Mouse (Mus musculus): ENCODE measurements around the gene Gm9887. TPM values are rescaled to one million over a fixed set of nuclear protein-coding genes. Genes with fewer than 3 reads are reported as not detected.
"Not testable (repeated sequence)": the region's sequence is repeated elsewhere in the genome, so short reads cannot be mapped to it uniquely, and the experiment has no call there.

The Gm9887 gene
- total RNA-seq, 2 experiments from 2014 or later, result 0.70 to 0.89 TPM

DNA sequence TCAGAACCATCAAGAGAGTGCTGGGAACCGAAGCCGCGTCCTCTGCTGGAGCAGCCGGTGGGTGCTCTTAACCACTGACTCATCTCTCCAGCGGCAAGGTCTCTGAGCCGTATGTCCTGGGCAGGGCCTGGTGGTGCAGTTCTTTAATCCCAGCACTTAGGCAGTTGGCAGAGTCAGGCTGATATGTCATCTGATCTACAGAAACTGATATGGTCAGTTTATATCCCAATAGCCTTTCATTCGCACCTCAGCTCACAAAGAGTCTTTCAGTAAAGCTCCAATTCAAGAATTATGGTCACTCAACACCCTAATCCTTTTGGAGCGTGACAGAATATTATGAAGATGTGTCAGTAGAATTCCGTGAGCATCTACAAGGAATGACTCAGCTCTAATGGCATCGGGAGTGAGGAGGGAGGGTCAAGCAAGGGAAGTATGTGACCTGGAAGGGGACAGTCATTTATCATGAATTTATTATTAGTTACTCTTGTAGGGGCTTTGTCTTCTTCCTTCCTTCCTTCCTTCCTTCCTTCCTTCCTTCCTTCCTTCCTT, 16.1 kb upstream of the Gm9887 start:
- no peak for DNase-seq (ENCODE audit: low spot score in 2 of 2)

DNA sequence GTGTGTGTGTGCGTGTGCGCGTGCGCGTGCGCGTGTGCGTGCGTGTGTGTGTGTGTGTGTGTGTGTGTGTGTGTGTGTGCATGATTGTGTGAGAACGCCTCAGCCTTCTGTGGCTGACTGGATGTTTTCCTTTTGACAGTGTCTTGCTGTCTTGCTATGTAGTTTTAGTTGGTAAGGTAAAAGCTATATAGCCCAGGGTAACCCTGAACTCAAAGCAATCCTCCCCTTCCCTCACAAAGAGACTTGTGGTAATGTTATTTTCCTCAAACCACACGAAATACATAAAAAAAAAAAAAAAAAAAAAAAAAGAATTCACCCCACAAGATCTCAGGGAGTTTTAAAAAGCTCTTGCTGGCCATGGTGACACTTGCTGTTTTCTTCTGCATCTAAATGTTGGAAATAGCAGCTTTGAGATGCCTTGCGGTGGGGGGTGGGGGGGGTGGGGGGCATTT, 14.0 kb upstream of the Gm9887 start:
- not testable (repeated sequence) for DNase-seq (ENCODE audit: low spot score in 2 of 2)

DNA sequence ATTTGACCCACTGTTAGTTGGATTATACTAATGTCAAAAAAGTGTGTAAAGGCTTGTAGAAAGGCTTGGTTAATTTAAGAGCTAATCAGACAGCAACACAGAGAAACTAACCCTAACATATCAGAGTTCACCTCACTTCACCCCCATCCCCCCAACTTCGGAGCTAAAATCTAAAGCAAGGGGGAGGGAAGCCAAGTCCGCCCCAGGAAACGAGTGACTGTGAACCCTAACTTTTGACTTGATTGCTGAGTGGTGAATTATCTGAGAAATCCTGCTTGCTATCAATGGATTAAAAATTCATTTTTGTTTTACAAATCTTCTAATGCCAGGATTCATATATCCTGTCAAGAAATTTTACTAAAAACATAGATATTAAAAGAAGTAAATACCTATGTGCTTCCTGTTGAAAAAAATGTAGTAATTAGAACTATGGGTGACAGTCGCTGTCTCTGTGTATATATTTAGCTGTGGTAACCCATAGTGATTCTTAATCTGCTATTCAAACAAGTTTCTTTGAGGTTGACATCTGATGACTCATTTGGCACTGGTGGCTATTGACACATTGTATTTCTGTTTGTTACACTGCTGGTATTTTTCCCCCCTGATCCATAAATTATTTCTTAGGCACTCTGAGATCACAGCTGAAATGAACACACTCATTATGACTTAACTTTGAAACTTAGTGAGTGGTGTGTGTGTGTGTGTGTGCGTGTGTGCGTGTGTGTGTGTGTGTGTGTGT, 13.5 kb upstream of the Gm9887 start:
- no peak for DNase-seq (ENCODE audit: low spot score in 2 of 2)

DNA sequence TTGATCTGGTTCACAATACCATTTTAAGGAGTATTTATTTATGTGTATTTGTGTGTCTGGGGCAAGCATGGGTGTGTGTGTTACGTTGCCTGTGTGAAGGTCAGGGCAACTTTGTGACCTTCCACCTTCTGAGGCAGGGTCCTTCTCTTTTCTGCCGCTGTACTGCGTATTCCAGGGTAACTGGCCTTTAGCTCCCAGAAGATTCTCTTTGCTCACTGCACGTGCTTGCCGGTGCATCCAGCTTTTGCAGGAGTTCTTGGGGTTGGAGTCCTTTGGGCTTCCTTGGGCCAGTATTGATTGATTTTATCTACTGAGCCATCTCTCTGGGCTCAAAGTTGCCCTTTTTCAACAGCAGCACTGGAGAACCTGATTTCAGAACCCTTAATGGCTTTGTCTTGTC, 12.3 kb upstream of the Gm9887 start:
- DNase-seq (ENCODE audit: low spot score in 2 of 2), result no peak

DNA sequence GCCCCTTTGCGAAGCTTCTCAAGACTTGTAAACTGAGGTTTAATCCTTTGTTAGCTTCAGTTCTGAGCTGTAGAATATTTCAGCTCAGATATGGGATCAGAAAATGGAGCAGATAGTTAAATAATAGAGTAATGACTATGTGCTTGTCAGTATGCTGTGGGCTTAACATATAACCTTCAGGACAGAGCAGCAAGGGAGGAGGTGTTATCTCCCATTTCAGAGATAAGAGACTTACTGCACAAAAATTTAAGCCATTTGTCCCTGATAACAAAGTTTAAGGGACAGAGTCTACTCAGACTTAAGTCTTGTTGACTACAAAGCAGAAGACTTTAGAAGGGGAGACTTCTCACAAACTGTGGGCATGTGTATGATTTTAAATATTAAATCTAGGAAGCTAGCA, 10.6 kb upstream of the Gm9887 start:
- DNase-seq (ENCODE audit: low spot score in 2 of 2), result no peak

DNA sequence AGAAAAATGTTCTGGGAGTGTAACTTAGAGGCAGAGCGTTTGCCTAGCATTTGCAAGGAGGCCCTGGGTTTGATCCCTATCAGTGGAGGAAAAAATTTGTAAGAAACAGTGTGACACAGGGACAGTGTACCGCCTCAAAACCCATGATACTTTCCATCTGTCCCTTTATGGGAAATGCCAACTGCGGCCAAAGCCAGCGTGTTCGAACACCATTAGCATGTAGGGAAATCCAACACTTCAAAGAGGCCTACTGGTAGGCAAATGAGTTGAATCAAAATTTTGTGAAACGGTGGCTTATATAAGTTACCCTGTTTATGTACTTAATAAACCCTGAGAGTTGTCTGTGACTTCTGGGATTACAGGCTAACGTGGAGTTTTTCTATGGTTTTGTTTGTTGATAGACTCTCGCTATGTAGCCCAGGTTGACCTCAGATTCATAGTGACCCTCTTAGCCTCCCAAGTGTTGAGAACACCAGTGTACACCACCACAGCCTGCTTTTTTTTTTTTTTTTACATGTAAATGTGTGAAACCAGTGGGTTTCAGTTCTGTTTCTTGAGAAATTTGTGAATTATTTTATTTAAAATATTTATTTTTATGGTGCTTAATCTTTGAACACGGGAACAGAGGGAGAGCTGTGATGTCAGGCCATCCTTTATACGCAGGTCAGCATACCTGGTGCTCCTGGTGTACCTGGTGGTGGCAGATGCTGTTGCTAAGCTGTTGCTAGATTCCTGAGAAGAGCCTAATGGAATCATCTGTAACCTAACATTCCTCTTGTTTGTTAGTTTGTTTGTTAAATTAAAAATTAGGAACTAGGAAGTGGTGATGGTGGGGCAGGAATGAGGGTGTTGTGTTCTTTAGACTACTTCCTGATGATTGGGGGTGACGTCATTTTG, 6.5 kb upstream of the Gm9887 start:
- no peak for DNase-seq (ENCODE audit: low spot score in 2 of 2)

DNA sequence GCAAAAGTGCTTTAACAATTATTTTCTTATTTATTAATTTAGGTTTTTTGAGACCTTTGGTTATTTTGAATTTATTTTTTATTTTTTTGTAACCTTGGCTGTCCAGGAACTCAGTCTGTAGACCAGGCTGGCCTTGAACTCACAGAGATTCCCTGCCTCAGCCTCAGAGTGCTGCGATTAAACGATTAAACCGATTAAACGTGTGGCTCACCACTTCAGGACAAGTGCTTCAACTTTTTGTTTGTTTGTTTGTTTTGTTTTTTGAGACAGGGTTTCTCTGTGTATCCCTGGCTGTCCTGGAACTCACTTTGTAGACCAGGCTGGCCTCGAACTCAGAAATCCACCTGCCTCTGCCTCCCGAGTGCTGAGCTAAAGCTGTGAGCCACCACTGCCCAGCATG, 5.4 kb upstream of the Gm9887 start:
- DNase-seq (ENCODE audit: low spot score in 2 of 2), result not testable (repeated sequence)

DNA sequence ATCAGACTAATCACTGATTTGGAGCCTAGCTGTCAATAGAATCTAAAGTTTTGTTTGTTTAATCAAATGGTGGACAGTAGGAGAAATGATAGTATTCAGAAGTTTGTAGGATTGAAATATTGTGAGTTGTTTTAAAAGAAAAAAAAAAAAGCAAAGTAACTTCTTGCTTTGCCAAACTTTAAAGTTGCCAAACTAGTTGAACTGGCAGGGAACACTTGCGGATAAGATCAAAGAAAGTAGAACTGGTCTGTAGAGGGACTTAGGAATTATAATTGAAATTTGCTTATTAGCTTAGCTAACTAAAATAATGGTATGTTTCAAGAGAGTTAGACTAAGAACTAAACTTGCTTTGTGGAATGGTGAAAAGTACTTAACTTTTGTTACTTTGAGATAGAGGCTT, 4.9 kb upstream of the Gm9887 start:
- no peak for DNase-seq (ENCODE audit: low spot score in 2 of 2)

DNA sequence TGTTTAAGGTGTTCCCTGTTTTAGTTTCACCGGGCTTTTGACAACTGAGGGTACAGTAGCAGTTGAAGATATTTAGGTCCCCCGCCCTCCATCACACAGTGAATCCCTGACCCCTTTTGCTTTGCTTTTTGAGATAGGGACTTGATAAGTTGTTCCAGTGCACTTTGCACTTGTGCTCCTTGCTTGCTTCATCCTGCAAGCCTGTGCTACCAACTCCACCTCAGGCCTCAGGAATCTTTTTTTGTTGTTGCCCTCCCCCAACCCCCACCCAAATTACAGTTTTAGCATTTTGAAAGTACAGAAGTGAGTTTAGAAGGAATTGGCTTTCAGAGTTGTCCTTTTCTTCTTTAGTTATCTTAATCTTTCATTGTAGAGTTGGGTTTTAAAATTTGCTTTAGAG, 3.9 kb upstream of the Gm9887 start:
- DNase-seq (ENCODE audit: low spot score in 2 of 2), result no peak

DNA sequence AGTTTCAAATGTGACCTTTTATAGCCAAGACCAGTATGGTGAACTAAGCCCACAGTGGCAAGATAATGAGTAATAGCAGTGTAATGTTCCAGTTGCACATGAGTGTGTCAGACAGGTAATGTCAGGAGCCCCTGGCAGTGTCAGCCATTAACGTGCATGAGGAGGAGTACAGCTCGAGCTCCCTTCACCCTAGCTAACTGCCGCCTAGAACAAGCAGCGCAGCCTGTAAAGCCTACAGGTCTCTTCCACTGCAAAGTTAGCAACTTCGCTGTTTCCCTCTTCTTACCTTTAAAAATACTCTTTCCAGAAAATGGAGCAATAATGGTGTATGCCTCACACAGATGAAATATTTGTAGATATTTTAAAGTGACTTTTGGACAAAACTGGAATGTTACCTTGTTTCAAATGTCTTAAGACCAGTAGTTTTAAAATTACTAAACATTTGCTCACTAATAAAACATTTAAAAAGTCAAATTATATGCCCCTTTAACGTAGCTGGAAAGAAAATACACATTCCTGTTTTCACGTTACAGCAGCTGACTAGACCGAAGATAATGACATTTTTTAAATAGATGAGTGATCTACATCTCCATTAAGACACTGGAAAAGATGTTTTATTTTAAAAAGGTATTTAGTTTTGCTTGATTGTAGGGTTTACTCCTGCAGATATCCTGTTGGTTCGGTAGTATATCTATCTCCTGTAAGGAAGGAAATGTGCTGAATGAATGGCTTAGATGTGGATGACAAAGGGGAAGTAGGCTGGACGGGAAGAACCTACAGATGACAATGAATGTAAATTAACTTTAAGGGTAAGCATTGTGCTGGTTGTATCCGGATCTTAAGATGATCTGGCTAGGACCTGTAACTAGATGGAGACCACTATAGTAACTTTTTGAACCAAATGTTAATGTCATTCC, 1.9 kb upstream of the Gm9887 start:
- DNase-seq (ENCODE audit: low spot score in 2 of 2), result peak in 1 of 2 experiments; percentile 27

DNA sequence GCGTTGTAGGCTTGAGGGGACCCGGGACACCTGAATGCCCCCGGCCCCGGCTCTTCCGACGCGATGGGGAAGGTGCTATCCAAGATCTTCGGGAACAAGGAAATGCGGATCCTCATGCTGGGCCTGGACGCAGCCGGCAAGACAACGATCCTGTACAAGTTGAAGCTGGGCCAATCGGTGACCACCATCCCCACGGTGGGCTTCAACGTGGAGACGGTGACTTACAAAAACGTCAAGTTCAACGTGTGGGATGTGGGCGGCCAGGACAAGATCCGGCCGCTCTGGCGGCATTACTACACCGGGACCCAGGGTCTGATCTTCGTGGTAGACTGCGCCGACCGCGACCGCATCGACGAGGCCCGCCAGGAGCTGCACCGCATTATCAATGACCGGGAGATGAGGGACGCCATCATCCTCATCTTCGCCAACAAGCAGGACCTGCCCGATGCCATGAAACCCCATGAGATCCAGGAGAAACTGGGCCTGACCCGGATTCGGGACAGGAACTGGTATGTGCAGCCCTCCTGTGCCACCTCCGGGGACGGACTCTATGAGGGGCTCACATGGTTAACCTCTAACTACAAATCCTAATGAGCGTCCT, 573 bp upstream of the Gm9887 start:
- peak in 1 of 2 experiments; percentile 35 for DNase-seq (ENCODE audit: low spot score in 2 of 2)

DNA sequence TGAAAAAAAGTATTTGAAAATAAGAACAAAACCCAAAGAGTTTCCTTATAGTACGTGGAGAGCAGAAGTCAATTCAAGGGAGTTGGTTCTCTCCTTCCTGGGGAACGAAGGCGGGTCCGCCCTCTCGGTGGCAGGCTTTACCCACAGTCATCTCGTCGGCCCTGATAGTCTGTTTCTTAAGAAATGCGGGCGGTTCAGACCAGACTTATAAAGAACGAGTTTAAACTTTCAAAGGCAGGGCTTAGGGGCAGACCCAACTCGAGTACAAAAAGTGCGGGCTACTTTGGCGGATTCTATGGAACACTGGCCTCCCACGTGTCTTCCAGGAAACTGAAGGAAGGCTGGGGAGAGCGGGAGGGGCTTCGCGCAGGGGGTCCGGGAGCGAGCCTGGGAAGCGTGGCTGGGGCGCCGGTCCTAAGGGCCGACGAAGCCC, 821 bp downstream of the Gm9887 start:
- DNase-seq (ENCODE audit: low spot score in 2 of 2), result no peak

DNA sequence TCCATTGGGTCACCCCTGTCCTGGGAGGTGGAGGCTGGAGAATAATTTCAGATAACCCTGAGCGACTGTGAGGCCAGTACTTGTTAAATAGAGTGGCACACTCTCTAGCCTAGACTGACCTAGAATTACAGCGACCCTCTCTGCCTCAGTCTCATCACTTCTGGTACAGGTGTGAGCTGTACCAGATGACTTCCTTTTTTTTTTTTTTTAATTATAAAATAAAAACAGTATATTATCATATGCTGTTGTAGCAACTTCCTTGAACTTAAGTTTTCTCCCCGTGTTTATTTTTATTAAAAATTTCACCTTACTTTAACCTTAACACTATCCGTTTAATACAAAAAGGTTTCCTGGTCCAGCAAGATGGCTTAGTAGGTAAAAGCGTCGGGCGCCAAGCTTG, 1.3 kb downstream of the Gm9887 start:
- no peak for DNase-seq (ENCODE audit: low spot score in 2 of 2)

DNA sequence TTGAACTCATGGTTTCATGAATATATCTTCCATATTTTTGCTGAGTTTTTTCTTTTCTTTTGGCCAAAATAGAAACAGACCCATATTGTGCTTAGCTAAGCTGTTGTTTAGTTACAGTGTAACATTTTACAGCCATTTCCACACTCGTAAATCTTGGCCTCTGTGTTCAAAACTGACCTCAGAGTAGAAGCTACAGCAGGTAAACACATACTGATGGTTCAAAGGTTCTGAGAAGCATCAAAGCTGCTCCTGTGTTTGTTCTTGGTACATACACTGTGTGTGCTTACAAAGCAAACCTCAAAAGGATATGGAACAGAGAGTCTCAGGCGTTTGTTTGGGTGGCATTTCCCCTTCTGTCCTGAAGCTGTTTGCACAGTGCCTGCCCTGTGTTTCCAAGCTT, 4.7 kb downstream of the Gm9887 start:
- no peak for DNase-seq (ENCODE audit: low spot score in 2 of 2)

DNA sequence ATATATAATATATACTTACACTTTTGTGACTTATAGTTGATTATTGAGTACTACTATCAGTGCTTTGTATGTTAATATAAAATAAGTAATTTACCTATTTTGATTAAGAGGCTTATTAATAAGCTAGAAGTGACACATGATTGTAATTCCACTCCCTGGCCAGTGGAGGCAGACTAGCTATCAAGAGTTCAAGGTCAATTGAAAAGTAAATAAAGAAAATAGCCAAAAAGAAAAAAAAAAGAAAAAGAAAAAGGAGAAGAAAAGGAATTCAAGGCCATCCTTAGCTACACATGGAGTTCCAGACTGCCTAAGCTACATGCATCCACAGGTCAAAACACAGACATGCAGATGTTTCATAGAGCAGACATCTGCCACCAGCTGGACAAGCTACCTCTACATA, 5.8 kb downstream of the Gm9887 start:
- DNase-seq (ENCODE audit: low spot score in 2 of 2), result no peak

DNA sequence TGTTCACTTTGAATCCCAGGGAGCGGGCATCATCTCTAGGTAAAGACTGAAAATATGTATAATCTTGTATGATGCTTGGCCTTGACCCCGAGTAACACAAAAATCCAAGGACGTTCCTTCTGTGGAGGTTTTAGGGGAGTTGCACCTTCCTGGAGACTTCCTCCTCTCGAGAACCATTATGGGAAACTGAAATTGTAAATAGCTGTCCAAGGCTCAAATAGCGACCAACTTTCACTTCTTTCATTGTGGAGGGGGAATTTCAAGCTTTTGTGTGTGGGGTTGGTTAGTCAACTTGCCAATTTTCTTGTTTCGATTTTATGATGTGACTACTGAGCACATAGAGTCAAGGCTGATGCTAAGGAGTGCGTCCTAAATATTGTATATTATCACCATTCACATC, 6.5 kb downstream of the Gm9887 start:
- no peak for DNase-seq (ENCODE audit: low spot score in 2 of 2)

DNA sequence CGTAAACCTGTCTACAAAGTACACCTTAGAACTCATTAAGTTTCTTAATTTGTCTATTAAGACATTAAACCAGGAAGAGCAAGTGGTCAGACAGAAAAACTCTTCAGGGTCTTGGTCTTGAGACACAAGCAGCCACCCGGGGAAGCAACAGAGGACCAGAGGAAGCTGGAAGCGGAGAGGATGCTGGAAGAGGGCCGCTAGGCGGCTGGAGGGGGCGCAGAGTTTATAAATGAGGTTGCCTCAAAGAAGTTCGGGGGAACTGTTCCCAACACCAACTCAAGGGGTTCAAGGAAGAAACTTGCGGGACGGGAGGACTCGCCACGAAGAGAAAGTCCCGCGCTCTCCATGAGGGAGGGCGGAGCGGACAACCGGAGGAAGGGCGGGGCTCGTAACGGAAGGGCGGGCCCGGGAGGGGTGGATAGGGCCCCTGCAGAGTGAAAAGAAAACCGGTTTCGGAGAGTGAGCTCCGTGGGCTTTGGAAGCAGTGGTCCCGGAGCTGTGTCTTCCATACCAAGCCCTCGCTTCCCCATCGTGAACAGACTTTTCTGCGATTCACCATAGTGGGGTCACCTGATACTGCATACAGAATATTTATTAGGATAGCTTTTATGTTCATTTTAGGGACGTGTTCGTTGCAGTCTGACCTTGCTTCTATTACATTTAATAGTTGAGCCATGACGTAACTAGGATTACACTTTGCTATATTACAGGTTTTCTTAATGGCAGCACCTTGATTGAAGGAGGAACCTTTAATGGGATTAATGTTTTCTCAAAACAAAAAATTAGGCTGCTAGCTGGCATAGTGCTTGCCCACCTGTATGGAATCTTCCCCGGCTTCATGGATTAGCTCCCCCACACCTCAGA, 8.1 kb downstream of the Gm9887 start:
- peak; percentile 80 to 82 for DNase-seq (ENCODE audit: low spot score in 2 of 2)

DNA sequence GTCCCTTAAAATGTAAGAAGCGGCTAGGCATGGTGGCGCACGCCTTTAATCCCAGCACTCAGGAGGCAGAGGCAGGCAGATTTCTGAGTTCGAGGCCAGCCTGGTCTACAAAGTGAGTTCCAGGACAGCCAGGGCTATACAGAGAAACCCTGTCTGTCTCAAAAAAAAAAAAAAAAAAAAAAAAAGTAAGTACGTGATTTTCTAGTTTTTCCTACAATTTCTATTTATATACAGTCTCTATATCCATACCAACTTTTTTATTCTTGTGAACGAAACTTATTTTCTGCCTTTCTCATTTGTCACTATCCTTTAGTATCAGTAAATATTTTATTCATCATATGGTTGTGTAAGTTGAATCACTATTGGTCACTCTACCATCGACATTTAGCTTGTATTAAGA, 9.1 kb downstream of the Gm9887 start:
- not testable (repeated sequence) for DNase-seq (ENCODE audit: low spot score in 2 of 2)

DNA sequence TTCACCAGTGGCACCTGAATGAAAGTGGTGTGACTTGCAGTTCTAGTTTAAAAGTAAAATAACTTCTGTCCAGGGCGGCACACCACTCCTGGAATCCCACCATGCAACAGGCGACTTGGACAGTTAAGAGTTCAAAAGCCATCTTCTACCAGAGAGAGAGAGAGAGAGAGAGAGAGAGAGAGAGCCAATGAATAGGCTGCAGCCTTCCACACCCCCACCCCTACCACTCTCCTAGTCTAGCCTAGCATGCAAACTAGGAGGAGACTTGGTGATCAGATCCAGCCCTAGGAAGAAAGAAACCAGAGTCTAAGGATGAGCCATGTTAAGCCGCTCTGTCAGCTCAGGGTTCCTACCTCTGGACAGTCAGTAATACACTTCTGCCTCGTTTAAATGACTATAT, 9.9 kb downstream of the Gm9887 start:
- DNase-seq (ENCODE audit: low spot score in 2 of 2), result no peak

DNA sequence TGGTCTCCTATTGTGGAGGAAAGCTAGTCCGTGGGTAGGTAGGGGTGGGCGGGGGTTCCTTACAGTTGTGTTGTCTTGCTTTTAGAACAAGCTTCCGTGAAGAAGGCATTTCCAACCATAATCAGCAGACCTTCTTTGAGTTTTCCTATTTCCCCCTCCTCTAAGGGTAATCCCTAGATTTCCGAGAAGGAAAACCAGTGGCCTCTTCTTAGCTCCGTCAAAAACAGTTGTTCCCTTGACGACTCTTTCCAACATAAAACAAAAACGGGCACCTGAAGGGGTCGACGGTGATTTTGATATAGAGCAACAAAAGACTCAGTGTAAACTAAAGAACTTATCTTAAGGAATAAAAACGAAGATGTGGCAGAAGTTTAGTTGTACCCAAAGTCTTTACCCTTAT, 10.3 kb downstream of the Gm9887 start:
- DNase-seq (ENCODE audit: low spot score in 2 of 2), result no peak

Measured in adrenal gland, adult 18-20 months (tissue).